Mouse (Mus musculus) kidney, postnatal 4 days (tissue): ENCODE measurements around the gene Wrap53.

Source experiments
- DNase-seq, 2 experiments: peaks; one replicate each; pipeline ENCODE4 v3.0.0; 2021; ENCODE audit warnings: mixed read lengths in 2 of 2

Gene Wrap53

GRCm38 (mm10) chr11:69600098-69600497 lies 20.0 kb upstream of the Wrap53 start:
- DNase-seq = peak; percentile 87 to 90

DNA sequence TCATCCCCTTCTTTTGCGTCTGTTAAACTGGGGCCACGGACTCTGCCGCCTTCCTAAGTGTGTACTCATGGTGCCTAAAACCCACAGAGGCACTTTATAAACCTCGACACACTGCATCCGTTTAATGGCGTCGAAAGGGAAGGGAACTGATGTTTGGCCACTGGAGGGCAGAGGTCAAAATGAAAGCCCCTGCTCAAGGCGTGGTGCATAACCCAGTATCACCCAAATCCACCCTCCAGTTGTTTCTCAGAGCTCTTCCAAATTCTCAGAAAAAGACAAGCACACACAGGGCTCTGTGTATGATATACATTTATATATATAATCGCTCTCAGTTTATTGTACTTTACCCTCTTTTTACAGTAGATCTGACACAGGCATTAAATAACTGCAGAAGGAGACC lies 19.4 kb upstream of the Wrap53 start:
- DNase-seq = no peak

DNA sequence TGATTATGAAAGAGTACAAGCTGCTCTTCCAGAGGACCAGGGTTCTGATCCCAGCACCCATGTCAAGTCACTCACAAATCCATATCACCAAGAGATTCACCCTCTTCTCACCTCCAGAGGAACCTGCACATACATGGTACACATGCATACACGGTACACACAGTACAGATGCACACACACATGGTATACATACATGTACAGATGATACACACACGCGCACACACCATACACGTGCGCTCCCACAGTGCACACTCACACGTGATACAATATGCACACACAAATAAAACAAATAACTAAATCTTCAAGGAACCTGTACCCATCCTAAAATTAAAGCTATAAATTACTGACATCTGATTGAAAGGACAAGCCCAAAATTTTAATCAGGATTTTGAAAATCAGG lies 14.8 kb upstream of the Wrap53 start:
- no peak for DNase-seq

DNA sequence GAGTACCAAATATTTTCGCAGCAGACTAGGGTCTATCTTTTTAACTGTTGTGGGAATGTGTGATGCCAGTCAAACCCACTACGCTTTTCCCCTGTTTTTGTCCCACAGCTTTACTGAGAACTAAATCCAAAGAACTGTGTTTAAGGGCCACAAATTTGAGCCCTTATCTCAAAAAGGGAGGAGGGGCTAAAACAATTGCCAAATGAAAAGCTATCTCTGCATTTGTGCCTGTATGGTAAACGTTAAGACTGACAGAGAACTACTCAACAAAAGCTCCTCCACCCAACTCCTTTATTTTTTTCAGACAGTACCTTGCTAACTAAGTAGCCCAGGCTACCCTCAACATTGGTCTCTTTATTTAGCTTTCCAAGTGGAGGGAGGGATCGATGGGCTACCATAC lies 12.7 kb upstream of the Wrap53 start:
- no peak for DNase-seq

GRCm38 (mm10) chr11:69591899-69592637 lies 12.0 kb upstream of the Wrap53 start:
- no peak for DNase-seq

DNA sequence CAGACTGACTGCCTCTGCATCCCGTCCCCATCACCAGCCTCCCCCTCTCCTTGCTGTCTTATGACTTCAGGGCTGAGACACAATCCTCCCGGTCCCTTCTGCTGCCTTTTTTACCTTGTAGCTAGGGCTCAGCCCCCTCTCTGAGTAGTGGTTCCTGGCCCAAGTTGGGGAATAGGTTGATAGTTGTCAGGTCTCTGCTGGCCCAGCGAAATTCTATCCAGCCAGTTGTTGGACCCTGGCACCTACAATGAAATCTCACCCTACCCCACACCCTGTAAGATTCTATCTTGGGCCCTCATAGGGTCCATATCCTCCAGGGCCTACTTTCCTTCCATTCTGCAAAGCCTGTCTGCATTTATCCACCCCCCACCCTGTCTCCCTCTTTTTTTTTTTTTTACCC lies 11.4 kb upstream of the Wrap53 start:
- no peak for DNase-seq

DNA sequence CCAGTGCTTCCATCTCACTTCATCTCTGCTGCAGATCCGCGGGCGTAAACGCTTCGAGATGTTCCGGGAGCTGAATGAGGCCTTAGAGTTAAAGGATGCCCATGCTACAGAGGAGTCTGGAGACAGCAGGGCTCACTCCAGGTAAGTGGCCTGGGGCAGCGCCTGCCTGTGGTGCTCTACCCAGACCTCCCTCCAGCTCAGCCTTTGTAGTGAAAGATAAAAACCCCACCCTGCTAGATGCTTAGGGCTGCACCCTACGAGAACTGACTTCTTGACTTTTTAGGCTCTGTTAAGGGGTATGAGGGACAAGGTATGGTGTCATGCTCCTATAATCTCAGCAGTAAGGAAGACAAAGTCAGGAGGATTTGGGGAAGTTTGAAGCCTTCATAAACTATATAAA lies 10.6 kb upstream of the Wrap53 start:
- DNase-seq = no peak

- DNase-seq = no peak
Measured at GRCm38 (mm10) chr11:69589207-69589834, 9.3 kb upstream of the Wrap53 start.

DNA sequence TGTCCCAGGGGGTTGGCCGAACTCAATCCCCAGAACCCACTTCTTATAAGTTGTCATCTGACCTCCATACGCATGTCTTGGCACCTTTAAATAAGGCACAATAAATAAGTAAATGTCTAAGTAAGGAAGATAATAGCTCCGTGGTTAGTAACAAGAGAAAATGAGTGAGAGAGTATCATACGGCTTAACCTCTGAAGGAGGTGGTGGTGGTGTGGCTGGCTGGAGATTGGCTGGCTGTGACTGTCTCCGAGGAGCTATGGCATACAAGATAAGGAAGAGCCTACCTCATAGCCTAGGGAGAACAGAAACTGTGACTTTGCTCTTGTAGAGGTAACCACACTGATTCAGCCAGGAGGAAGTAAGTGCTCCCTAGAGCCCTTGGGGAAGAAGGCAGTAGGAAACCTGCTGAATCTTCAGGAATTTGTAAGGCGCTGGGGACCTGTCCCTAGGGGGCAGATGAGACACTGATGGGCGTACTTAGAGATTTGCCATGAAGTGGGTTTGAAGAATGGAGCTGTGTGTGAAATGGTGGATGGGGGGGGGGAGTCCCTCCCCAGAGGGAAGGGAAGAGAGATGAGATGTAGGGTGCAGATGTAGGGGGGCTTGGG lies 5.8 kb upstream of the Wrap53 start:
- DNase-seq = no peak

DNA sequence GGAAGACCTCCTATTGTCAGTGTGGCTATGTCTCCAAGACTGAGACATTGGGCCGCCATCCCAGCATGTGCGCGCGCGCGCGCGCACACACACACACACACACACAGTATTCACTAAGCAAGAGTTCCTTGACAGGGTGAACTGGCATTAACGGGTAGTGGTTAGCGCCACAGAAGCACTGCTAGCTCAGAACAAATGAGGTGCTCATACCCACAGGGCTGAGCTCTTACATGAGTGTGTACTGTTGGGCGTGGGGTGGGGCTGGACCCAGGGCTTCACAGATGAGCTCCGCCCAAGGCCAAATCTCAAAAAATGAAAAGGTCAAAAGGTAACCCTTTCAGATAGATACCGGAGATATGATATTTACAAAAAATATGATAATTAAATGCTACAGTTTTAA lies 4.9 kb upstream of the Wrap53 start:
- DNase-seq = no peak

DNA sequence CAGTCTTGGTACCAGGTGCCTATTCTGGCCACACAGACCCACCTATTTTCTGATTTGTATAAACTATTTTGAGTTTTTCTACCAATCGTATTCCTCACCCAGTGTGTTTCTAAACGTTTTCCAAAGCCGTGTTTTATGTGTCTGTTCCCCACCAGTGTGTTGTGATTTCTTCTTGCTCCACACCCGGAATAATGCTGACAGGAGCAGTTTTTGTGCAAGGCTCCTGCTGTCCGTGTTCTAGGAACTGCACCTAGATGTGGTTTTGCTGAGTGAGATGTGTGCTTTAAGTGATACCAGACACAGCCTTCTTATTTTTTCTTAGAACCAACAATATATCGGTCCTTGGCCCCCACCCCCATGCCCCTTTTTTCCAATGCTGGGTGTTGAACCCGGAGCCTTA lies 4.0 kb upstream of the Wrap53 start:
- DNase-seq = no peak

- DNase-seq = no peak
Measured at GRCm38 (mm10) chr11:69582230-69582805, 2.3 kb upstream of the Wrap53 start.

- no peak for DNase-seq
Measured at GRCm38 (mm10) chr11:69581814-69582213, 1.8 kb upstream of the Wrap53 start.

GRCm38 (mm10) chr11:69581147-69581688 lies 1.2 kb upstream of the Wrap53 start:
- peak; percentile 90 to 95 for DNase-seq

DNA sequence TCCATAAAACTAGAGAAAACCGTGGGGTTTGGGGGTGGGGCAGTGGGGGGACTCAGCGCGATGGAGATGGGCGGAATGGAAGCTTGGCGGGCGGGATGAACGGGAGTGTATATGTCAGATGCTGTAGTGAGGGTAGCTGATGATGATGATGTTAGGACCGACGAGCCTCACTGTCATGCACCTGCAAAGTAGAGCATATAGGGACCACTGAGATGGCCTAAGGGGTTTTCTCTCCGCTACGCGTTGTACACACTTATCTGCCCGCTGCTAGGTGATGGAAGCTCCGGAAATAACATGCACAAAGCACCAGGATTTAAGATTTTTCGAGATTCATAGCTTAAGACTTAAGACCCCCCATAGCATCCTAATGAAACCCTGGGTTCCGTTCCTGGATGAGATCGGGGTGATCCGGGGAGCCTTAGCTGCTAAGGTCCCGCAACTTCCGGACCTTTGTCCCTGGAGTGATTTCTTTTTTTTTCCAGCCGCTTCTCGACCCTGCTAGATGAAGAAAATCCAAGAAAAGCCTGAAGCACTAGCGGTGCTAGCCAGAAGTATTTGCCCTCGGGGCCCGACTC lies 604 bp upstream of the Wrap53 start:
- DNase-seq = no peak

- peak; percentile 95 to 97 for DNase-seq
Measured at GRCm38 (mm10) chr11:69579128-69580017, 682 bp downstream of the Wrap53 start.

- no peak for DNase-seq
Measured at GRCm38 (mm10) chr11:69578301-69578700, 1.8 kb downstream of the Wrap53 start.

DNA sequence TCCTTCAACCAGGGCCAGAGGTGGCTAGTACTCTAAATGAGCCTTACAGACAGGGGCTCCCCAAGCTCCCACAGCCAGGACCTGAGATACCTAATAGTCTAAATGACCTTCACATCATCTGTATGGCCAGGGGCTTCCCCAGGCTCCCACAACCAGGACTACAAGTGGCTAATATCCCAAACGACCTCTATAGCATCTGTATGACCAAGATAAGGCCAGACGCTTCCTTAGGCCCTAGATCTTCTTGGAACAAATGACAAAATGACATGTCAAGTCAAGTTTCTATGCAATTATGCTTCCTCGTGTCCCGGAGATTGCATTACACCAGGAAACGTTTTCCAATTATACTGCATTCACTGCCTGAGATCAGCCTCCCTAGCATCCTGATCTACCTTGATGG lies 3.7 kb downstream of the Wrap53 start:
- DNase-seq = no peak

DNA sequence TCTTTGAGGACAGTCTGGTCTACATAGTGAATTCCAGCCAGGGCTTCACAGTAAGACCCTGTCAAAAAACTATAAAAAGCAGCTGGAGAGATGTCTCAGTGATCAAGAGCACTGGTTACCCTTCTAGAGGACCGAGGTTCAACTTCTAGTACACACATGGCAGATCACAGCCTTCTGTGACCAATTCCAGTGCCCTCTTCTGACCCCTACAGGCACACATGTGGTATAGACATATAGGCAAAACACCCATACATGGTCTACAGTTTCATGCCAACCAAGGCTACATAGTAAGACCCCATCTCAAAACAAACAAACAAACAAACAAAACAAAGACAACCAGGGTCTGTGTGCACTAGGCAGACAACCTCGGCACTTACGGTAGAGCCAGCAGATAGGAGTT lies 4.8 kb downstream of the Wrap53 start:
- peak in 1 of 2 experiments; percentile 49 for DNase-seq

DNA sequence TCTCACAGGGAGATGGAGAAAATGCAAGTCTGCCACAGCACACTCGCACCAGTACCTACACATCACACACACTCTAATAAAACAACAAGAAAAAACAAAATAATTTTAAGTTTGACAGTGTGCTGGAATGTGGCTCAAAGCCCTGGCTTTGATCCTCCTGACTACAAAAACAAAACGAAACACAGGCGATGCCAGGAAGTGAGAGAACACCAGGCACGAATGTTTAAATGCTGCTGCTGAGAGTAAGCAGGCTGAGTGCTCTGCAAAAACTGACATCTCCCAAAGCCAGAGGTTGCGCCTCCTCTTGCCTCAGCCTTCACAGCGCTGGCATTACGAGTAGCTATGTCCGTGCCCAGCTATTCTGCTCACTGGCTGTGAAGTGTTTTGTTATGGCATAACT lies 14.9 kb downstream of the Wrap53 start:
- DNase-seq = no peak

DNA sequence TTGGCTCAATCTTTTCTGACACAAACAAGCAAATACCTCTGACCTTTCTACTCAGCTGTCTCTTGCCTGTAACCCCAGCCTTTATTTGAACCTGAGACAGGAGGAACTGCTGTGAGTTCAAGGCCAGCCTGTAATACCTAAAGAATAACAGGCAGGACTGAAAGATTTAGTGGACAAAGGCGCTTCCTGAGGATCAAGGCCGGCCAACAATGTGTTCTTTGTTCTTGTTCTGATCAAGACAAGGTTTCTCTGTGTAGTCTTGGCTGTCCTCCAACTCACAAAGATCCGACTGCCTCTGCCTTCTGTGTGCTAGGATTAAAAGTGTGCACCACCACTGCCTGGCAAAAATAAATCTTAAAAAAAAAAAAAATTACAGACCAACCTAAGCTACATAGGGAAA lies 15.7 kb downstream of the Wrap53 start:
- no peak for DNase-seq

DNA sequence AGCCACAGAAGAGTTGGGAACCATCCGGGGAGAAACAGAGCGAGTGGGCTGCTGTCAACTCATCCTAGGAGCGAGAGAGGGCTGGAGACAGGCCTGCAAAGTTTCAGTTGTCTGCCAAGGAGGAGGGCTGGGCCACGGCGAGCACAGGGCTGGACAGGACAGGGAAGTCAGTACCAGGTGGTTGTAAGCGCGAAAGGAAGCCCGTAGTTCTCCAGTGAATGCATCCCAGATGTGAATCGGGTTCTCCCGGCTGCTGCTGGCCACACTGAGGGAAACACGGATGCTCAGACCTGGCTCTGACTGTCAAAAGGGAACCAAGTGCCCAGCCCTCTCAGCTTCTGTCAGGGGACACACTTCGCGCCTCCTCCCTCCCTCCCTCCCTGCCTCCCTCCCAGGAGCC lies 16.7 kb downstream of the Wrap53 start:
- no peak for DNase-seq
